Mouse (Mus musculus): ENCODE results near the gene Ablim2. TPM values are rescaled to one million over a fixed set of nuclear protein-coding genes. Genes with fewer than 3 reads are reported as not detected.
A peak's percentile ranks its signal among the peaks of the same experiment; 100 is the strongest.

The Ablim2 gene
- polyA plus RNA-seq, 1 experiment from 2014 or later: 0.45 TPM

DNA sequence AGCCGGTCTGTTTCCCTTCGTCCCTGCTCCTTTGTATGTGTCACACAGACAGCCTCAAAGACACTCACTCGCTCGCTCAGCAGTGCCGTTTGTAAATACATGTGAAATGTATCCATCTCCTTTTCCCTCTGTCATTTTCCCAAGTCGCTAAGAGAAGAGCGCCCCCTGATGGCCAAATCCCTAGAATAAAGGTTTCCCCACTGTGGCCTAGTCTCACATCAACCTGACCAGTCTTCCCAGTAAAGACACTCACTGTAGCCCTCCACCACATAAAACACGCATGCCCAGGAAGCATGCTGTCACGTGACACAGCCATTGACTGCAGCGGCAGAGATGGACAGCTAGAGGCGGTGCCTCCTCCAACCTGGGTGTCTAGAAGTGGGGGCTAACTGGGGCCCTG, 126.6 kb downstream of the Ablim2 start:
- Histone ChIP-seq H3K9me3 (ENCODE audit: low read length) (no peaks in the 10 kb centered on the region), H3K4me3 (ENCODE audit: low read depth, low read length) (no peak overlapping the region), H3K36me3 (replicated peaks; ENCODE audit: insufficient read depth, low read length) (no peaks in the 10 kb centered on the region), H3K4me1 (ENCODE audit: insufficient read depth) (no peaks in the 10 kb centered on the region), H3K4me2 (ENCODE audit: low read depth, low read length) (no peak overlapping the region), H3K27me3 (ENCODE audit: insufficient read depth, low read length) (no peaks in the 10 kb centered on the region), H3K9ac (replicated peaks) (no peak overlapping the region), H3K27ac (ENCODE audit: low read depth) (no peak overlapping the region)
- no peak for ATAC-seq
- WGBS (ENCODE audit: insufficient replicate concordance): 51% methylated on average over 11 of the region's 11 CpGs
- TF ChIP-seq EP300 (IDR thresholded peaks at IDR 0.05; ENCODE audit: low read depth) (no peak), CTCF (IDR thresholded peaks at IDR 0.05; ENCODE audit: low read depth) (peak; percentile 54)
- DNase-seq: peak; percentile 52

DNA sequence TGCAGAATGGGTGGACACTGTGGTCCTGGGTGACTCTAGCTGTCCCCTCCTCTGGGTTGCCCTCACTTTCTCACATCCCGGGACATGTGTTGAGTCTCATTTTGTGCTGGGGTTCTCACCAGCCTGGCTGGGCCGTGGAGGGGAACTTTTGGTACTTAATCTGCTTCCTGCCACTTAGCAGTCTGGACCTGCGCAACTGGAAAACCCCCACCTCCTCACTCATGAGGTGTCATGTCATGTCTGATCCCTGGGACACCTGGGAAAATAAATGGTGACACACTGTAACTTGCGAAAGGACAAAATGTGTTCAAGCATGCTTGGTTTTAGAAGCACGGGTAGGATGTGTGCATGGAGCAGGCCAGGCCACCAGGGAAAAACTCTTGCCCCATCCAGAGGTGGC, 127.0 kb downstream of the Ablim2 start:
- Histone ChIP-seq H3K4me1 (ENCODE audit: insufficient read depth) (no peaks in the 10 kb centered on the region), H3K27ac (ENCODE audit: low read depth) (no peak overlapping the region), H3K4me3 (ENCODE audit: low read depth, low read length) (no peak overlapping the region), H3K36me3 (replicated peaks; ENCODE audit: insufficient read depth, low read length) (no peaks in the 10 kb centered on the region), H3K4me2 (ENCODE audit: low read depth, low read length) (no peak overlapping the region), H3K9me3 (ENCODE audit: low read length) (no peaks in the 10 kb centered on the region), H3K9ac (replicated peaks) (no peak overlapping the region), H3K27me3 (ENCODE audit: insufficient read depth, low read length) (no peaks in the 10 kb centered on the region)
- WGBS (ENCODE audit: insufficient replicate concordance): 73% methylated on average over 5 of the region's 5 CpGs
- DNase-seq (no peak), ATAC-seq (no peak)
- TF ChIP-seq CTCF (IDR thresholded peaks at IDR 0.05; ENCODE audit: low read depth) (no peak), EP300 (IDR thresholded peaks at IDR 0.05; ENCODE audit: low read depth) (no peak)

DNA sequence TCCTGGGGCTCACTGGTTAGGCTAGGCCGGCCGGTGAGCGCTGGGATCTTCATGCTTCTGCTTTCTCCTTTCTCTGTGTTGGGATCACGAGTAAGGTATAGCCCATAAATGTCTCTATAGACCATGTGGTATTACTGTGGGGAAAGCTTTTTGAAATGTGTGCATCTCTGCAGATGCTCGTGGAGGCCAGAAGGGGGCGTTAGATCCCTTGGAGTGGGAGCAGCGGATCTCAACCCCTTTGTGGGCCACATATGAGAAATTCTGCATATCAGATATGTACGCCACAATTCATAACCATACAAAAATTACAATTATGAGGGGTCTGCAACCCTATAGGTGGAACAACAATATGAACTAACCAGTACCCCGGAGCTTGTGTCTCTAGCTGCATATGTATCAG, 131.3 kb downstream of the Ablim2 start:
- Histone ChIP-seq H3K9me3 (ENCODE audit: low read length) (no peaks in the 10 kb centered on the region), H3K4me3 (ENCODE audit: low read depth, low read length) (no peak overlapping the region), H3K36me3 (replicated peaks; ENCODE audit: insufficient read depth, low read length) (no peaks in the 10 kb centered on the region), H3K4me1 (ENCODE audit: insufficient read depth) (peaks cover 6% of the 10 kb centered on the region), H3K4me2 (ENCODE audit: low read depth, low read length) (no peak overlapping the region), H3K27ac (ENCODE audit: low read depth) (no peak overlapping the region), H3K27me3 (ENCODE audit: insufficient read depth, low read length) (peaks cover 7% of the 10 kb centered on the region), H3K9ac (replicated peaks) (no peak overlapping the region)
- DNase-seq: no peak
- TF ChIP-seq CTCF (IDR thresholded peaks at IDR 0.05; ENCODE audit: low read depth) (peak; percentile 64), EP300 (IDR thresholded peaks at IDR 0.05; ENCODE audit: low read depth) (no peak)
- no peak for ATAC-seq
- 46% methylated on average over 9 of the region's 9 CpGs for WGBS (ENCODE audit: insufficient replicate concordance)

DNA sequence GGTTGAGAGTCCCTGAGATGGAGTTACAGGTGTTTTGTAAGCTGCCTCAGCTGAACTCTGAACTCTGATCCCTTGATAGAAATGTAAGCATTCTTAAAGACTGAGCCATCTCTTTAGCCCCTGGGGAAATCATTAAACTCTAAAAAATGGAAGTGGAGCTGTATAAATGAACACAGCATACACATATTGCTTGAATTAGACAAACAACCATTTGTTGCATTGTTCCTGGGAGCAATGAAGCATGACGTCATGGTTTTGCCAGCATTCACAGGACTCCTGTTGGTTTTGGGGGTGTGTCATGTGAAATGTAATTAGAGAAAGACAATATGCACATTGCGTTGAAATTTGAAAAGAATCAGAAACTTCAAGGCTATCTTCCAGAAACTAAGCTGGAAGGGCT, 132.0 kb downstream of the Ablim2 start:
- 70% methylated on average over 2 of the region's 2 CpGs for whole genome bisulfite sequencing (ENCODE audit: insufficient replicate concordance)
- Histone ChIP-seq H3K27me3 (ENCODE audit: insufficient read depth, low read length) (peaks cover 13% of the 10 kb centered on the region), H3K27ac (ENCODE audit: low read depth) (no peak overlapping the region), H3K9ac (replicated peaks) (no peak overlapping the region), H3K9me3 (ENCODE audit: low read length) (no peaks in the 10 kb centered on the region), H3K36me3 (replicated peaks; ENCODE audit: insufficient read depth, low read length) (no peaks in the 10 kb centered on the region), H3K4me2 (ENCODE audit: low read depth, low read length) (no peak overlapping the region), H3K4me3 (ENCODE audit: low read depth, low read length) (no peak overlapping the region), H3K4me1 (ENCODE audit: insufficient read depth) (peaks cover 7% of the 10 kb centered on the region)
- TF ChIP-seq EP300 (IDR thresholded peaks at IDR 0.05; ENCODE audit: low read depth) (no peak), CTCF (IDR thresholded peaks at IDR 0.05; ENCODE audit: low read depth) (no peak)
- DNase-seq: no peak
- ATAC-seq: no peak

DNA sequence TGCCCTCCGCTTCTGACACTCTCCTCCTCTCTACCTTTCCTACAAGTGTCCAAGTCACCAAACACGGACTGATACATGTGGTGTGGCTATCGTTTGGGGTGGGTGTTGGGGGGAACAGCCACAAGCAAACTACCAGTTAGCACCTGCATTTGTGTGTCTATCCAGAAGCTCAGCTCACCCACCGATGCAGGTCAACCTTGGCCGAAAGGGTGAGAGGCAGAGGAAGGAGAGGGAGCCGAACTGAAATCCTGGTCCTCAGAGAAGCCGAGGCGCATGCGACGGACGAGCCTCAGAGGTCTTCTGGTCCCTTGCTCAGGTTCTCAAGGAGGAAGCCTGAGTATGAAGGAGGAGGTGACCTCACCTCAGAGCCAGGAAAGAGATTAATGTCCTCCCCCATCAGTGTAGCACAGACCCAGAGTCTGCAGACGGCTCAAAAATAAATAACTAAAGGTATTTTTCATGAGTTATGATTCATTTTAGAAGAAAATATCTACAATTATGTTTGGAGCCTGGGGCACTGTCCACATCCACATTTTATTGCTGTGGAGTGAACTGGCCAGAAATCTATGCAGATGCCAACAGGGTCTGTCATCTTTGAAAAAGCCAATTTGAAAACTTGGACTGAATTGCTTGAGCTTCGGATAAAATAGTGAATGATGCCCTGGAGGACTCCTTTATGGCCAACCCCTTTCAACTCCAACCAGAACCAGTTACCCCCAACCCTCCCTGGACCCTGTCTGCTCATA, 133.5 kb downstream of the Ablim2 start:
- Histone ChIP-seq H3K27me3 (ENCODE audit: insufficient read depth, low read length) (peaks cover 15% of the 10 kb centered on the region), H3K4me1 (ENCODE audit: insufficient read depth) (peaks cover 7% of the 10 kb centered on the region), H3K4me3 (ENCODE audit: low read depth, low read length) (no peak overlapping the region), H3K4me2 (ENCODE audit: low read depth, low read length) (no peak overlapping the region), H3K9me3 (ENCODE audit: low read length) (no peaks in the 10 kb centered on the region), H3K9ac (replicated peaks) (no peak overlapping the region), H3K36me3 (replicated peaks; ENCODE audit: insufficient read depth, low read length) (no peaks in the 10 kb centered on the region), H3K27ac (ENCODE audit: low read depth) (no peak overlapping the region)
- ATAC-seq (no peak), DNase-seq (no peak)
- 82% methylated on average over 13 of the region's 13 CpGs for WGBS (ENCODE audit: insufficient replicate concordance)
- TF ChIP-seq EP300 (IDR thresholded peaks at IDR 0.05; ENCODE audit: low read depth): no peak
- TF ChIP-seq CTCF (IDR thresholded peaks at IDR 0.05; ENCODE audit: low read depth): no peak

DNA sequence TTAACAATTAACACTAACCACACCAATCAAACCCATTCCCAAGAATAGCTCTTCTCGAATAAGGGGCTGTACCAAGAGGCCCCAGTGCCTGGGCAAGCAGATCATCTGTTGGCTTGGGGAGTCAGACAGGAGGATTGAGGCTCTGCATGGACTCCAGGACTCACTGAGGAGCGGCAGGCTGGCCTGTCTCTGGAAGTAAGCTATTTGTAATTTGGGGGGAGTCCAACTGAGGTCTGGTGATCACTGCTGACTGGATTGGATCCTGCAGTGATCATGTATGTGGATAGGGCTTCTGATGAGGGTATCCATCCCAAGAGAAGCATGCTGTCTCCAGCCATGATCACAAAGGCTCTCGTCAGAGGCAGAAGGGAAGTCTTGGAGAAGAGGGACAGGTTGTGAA, 134.7 kb downstream of the Ablim2 start:
- no peak overlapping the region for H3K4me3 ChIP-seq (ENCODE audit: low read depth, low read length)
- H3K4me2 ChIP-seq (ENCODE audit: low read depth, low read length): peak overlapping the region; percentile 79; the same call in 1 of the 2 replicates
- ATAC-seq (no peak), DNase-seq (no peak)
- no peaks in the 10 kb centered on the region for H3K9me3 ChIP-seq (ENCODE audit: low read length)
- H3K9ac ChIP-seq (replicated peaks): no peak overlapping the region
- H3K27ac ChIP-seq (ENCODE audit: low read depth): no peak overlapping the region
- no peaks in the 10 kb centered on the region for H3K36me3 ChIP-seq (replicated peaks; ENCODE audit: insufficient read depth, low read length)
- peaks cover 15% of the 10 kb centered on the region for H3K27me3 ChIP-seq (ENCODE audit: insufficient read depth, low read length)
- TF ChIP-seq EP300 (IDR thresholded peaks at IDR 0.05; ENCODE audit: low read depth) (no peak), CTCF (IDR thresholded peaks at IDR 0.05; ENCODE audit: low read depth) (no peak)
- 56% methylated on average over 3 of the region's 3 CpGs for WGBS (ENCODE audit: insufficient replicate concordance)
- H3K4me1 ChIP-seq (ENCODE audit: insufficient read depth): peaks cover 7% of the 10 kb centered on the region
